Mouse (Mus musculus) liver, postnatal 0 days (tissue): Measurements from ENCODE around the gene Abr. TPM values are rescaled to one million over a fixed set of nuclear protein-coding genes. Genes with fewer than 3 reads are reported as not detected.

Source experiments
- ATAC-seq: fragments of 200-750 bp; cut with Nextera tagmentation; 2 replicates; pipeline ENCODE4 v1.8.0; 2017; ENCODE audit warnings: mild to moderate bottlenecking, moderate library complexity
- DNase-seq: peaks from one replicate; pipeline ENCODE4 v3.0.0-alpha.2; 2016
- H3K27ac ChIP-seq: fragments of 300-500 bp; sonication (generic); 2 replicates; pipeline ENCODE4 v1.5.1; 2014; ENCODE audit warnings: antibody characterized with exemption, moderate library complexity, mild to moderate bottlenecking, low read depth
- H3K27me3 ChIP-seq: fragments of 300-500 bp; sonication (generic); 2 replicates; pipeline ENCODE4 v1.6.1; 2014; ENCODE audit warnings: low read length, control low read depth, mixed read lengths; ENCODE audit not compliant: insufficient read depth
- H3K36me3 ChIP-seq: fragments of 300-500 bp; sonication (generic); replicated peaks from 2 replicates; pipeline ENCODE4 v1.6.1; 2014; ENCODE audit warnings: mild to moderate bottlenecking, control low read depth, low read length, moderate library complexity, mixed read lengths; ENCODE audit not compliant: insufficient read depth
- H3K4me1 ChIP-seq: fragments of 300-500 bp; sonication (generic); 2 replicates; pipeline ENCODE4 v1.6.1; 2014; ENCODE audit warnings: antibody characterized with exemption, mild to moderate bottlenecking, control low read depth; ENCODE audit not compliant: insufficient read depth
- H3K4me2 ChIP-seq: fragments of 300-500 bp; sonication (generic); 2 replicates; pipeline ENCODE4 v1.6.1; 2014; ENCODE audit warnings: low read depth, mild to moderate bottlenecking, low read length, moderate library complexity, mixed read lengths
- H3K4me3 ChIP-seq: fragments of 300-500 bp; sonication (generic); 2 replicates; pipeline ENCODE4 v1.5.1; 2014; ENCODE audit warnings: low read depth, low read length
- H3K9ac ChIP-seq: fragments of 300-500 bp; sonication (generic); replicated peaks from 2 replicates; pipeline ENCODE4 v1.6.1; 2014; ENCODE audit warnings: mild to moderate bottlenecking, moderate library complexity
- H3K9me3 ChIP-seq: fragments of 300-500 bp; sonication (generic); 2 replicates; pipeline ENCODE4 v1.6.1; 2016; ENCODE audit warnings: mild to moderate bottlenecking, control low read depth, low read length, mixed read lengths
- CTCF ChIP-seq: sonication (generic); IDR thresholded peaks from 2 replicates; pipeline ENCODE4 v1.5.1; 2016; ENCODE audit warnings: antibody characterized with exemption, low read depth
- EP300 ChIP-seq: IDR thresholded peaks from 2 replicates; pipeline ENCODE4 v1.6.1; 2016; ENCODE audit warnings: antibody characterized with exemption, low read depth, mild to moderate bottlenecking
- WGBS: fragments of 180-500 bp; shearing (Covaris S2); extraction: QIAGEN DNeasy Blood & Tissue Kit; methylation state at CpG from one replicate; pipeline ENCODE4 v1.1.7; 2014; ENCODE audit not compliant: insufficient replicate concordance; 5-methylcytosine and 5-hydroxymethylcytosine counted together
- polyA plus RNA-seq: library from polyadenylated mRNA; unstranded; fragments of >200 nt; fragmentation: Nextera tagmentation; extraction: Ambion mirVana; gene quantifications from 2 replicates; pipeline ENCODE4 v1.2.1, GENCODE M21; 2015

Abr gene
- polyA plus RNA-seq, 1 experiment from 2014 or later = 3.6 TPM

DNA sequence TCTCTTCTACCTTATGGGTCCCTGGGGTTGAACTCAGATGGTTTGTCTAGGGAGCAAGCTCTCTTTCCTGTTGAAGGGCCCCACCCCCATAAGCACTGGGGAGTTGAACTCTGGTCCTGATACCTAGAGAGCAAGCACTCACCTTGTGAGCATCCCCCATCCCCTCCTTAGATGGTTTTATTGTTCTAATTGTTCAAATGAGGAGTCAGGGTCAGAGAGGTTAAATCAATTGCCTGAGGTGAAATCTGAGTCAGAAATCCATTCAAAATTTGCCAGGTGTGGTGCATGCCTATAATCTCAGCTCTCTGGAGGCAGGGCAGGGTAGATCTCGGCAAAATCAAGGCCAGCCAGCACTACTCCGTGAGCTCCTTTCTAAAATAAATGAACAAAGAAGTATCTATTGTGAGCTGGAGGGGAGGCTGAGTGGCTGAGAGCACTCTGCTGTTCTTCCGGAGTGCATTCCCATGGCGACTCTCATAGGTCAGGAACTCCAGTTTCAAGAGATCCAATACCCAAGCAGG lies 35.4 kb upstream of the Abr start:
- DNase-seq = no peak
- H3K4me2 ChIP-seq = no peak overlapping the region
- no peak overlapping the region for H3K27ac ChIP-seq
- no peak overlapping the region for H3K4me3 ChIP-seq
- no peaks in the 10 kb centered on the region for H3K36me3 ChIP-seq
- no peak for ATAC-seq
- H3K9ac ChIP-seq = no peak overlapping the region
- H3K9me3 ChIP-seq = no peaks in the 10 kb centered on the region
- H3K27me3 ChIP-seq = no peaks in the 10 kb centered on the region
- H3K4me1 ChIP-seq = no peaks in the 10 kb centered on the region
- WGBS = 69% methylated on average over 4 of the region's 4 CpGs
- TF ChIP-seq EP300 (no peak), CTCF (no peak)

DNA sequence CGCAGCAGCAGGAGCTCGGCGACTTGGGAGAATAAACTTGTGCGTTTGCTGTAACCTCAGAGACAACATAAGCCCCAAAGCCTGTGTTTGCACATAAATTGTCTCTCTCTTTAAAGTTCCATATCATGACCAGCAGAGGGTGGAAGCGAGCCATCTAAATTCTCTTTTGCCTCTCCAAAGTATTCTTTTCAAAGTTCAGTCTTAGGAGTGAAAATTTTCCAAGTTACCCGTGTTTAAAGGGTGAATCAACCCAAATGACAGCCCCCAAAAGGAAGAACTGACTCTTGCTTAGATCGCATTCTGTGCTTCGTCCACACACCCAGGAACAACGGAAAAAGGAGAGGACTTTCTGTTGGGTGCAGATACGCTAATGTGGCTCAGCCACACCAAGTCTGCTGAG lies 33.0 kb upstream of the Abr start:
- DNase-seq (peak; percentile 39), ATAC-seq (no peak)
- no peaks in the 10 kb centered on the region for H3K9me3 ChIP-seq
- peak overlapping the region; percentile 30; the same call in 1 of the 2 replicates for H3K4me2 ChIP-seq
- H3K27me3 ChIP-seq = no peaks in the 10 kb centered on the region
- TF ChIP-seq EP300 (no peak), CTCF (peak; percentile 64)
- no peak overlapping the region for H3K9ac ChIP-seq
- no peak overlapping the region for H3K27ac ChIP-seq
- 8% methylated on average over 10 of the region's 10 CpGs for WGBS
- no peaks in the 10 kb centered on the region for H3K36me3 ChIP-seq
- no peaks in the 10 kb centered on the region for H3K4me1 ChIP-seq
- no peak overlapping the region for H3K4me3 ChIP-seq

DNA sequence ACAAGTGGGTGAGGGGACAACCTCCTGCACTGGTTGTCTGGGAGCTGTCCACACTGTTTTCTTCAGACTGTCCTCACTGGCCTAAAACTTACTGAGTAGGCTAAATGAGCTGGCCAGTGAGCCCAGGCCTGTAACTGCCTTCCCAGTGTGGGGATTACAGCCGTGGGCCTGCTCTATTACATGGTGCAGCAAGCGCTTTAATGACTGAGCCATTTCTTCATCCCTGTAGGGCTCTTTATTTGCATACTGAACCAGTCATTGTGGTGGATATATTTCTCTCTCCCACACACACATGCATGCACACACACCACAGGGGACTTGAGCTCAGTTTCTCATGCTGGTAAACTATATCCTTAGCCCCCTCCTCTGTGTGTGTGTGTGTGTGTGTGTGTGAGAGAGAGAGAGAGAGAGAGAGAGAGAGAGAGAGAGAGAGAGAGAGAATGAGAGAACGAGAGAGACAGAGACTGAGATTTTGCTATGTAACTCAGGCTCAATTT lies 30.8 kb upstream of the Abr start:
- ATAC-seq = no peak
- Histone ChIP-seq H3K36me3 (no peaks in the 10 kb centered on the region), H3K4me1 (no peaks in the 10 kb centered on the region), H3K9ac (no peak overlapping the region), H3K27ac (no peak overlapping the region), H3K4me2 (no peak overlapping the region), H3K9me3 (no peaks in the 10 kb centered on the region), H3K27me3 (no peaks in the 10 kb centered on the region), H3K4me3 (no peak overlapping the region)
- DNase-seq = no peak
- no peak for TF ChIP-seq EP300
- no peak for TF ChIP-seq CTCF
- 64% methylated on average over 3 of the region's 3 CpGs for WGBS

DNA sequence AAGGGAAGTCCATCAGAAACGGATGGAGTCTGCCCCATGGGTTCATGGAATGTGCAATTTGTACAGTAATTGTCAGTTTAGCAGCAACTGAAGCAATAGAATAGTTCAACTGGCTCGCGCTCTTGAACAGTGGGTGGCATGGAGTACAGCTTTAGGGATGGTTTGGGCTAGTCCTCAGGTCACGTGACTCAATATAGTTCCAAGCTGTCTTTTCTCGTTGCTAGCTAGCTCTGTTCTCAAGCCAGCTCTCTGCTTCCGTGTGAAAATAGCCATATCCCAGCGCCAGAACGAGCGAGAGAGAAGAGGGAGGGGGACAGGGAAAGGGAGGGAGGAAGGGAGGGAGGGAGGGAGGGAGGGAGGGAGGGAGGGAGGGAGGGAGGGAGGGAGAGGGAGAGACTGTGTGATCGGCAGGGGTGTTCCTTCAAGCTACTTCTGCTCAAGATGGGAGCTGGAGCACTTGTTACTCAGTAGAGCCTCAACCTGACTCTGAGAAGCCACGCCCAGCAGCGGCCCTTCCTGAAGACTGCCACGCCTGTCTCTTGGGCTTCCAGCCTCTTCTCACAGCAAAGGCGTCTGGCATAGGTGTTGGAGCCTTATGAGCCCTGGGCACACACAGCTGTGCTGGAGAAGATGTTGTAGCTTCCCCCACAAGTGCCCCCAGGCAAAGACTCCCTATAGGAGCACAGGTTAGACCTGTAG lies 28.9 kb upstream of the Abr start:
- DNase-seq (no peak), ATAC-seq (no peak)
- H3K4me2 ChIP-seq = no peak overlapping the region
- no peaks in the 10 kb centered on the region for H3K4me1 ChIP-seq
- TF ChIP-seq CTCF = no peak
- TF ChIP-seq EP300 = no peak
- H3K27me3 ChIP-seq = peaks cover 13% of the 10 kb centered on the region
- H3K27ac ChIP-seq = no peak overlapping the region
- WGBS = 59% methylated on average over 12 of the region's 14 CpGs
- H3K4me3 ChIP-seq = no peak overlapping the region
- H3K9me3 ChIP-seq = no peaks in the 10 kb centered on the region
- no peak overlapping the region for H3K9ac ChIP-seq
- no peaks in the 10 kb centered on the region for H3K36me3 ChIP-seq

DNA sequence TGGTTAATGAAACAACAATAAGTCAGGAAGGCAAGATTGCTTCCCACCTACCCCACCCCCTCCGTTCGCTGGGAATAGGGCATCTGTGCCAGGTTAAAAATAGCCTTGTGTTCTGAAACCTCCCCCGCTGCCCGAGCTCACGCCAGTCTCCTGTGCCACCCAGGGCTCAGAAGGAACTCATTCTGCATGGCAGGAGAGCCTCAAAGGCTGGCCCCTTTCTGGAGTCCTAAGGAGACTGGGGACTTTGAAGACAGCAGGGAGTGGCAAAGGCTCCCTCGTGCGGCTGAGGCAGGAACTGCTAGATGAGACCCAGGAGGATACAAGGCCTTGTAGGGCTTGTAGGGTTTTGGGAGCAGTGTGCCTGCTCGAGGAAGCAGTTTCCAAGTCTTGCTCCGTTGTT lies 25.4 kb upstream of the Abr start:
- H3K4me2 ChIP-seq = no peak overlapping the region
- TF ChIP-seq CTCF = peak; percentile 84
- TF ChIP-seq EP300 = no peak
- no peak overlapping the region for H3K9ac ChIP-seq
- ATAC-seq (no peak), DNase-seq (peak; percentile 81)
- no peak overlapping the region for H3K27ac ChIP-seq
- 3% methylated on average over 9 of the region's 9 CpGs for WGBS
- H3K9me3 ChIP-seq = no peaks in the 10 kb centered on the region
- no peak overlapping the region for H3K4me3 ChIP-seq
- H3K4me1 ChIP-seq = no peaks in the 10 kb centered on the region
- H3K36me3 ChIP-seq = no peaks in the 10 kb centered on the region
- peaks cover 23% of the 10 kb centered on the region for H3K27me3 ChIP-seq

DNA sequence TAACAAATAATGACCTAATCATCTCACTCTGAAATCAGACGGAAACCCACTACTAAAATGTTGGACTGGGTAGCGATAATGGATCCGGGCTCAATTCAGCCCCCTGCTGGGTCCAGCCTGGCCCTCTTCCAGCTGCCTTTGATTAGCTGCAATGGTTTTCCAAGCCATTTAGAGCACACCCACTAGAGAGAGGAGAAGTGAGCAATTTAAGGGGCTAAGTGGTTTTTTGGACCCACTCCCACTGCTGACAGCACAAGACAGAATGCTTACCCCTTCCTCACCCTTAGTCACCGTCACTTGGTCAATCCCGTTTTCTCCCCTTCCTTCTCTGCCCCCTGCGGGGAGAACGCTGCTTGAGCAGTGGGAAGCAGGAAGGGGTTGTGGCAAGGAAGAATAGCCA lies 24.9 kb upstream of the Abr start:
- Histone ChIP-seq H3K9ac (no peak overlapping the region), H3K4me1 (no peaks in the 10 kb centered on the region), H3K9me3 (no peaks in the 10 kb centered on the region), H3K27ac (no peak overlapping the region), H3K36me3 (no peaks in the 10 kb centered on the region), H3K27me3 (peaks cover 23% of the 10 kb centered on the region), H3K4me3 (no peak overlapping the region), H3K4me2 (no peak overlapping the region)
- 17% methylated on average over 7 of the region's 7 CpGs for WGBS
- ATAC-seq = no peak
- TF ChIP-seq EP300 = no peak
- TF ChIP-seq CTCF = no peak
- no peak for DNase-seq
